Mouse (Mus musculus) small intestine, adult 2 months (tissue): ENCODE data around the gene Ntrk3.

ENCODE experiments used
- CTCF ChIP-seq: fragments of 200-500 bp; IDR thresholded peaks from 2 replicates; pipeline ENCODE4 v1.5.1; 2012; ENCODE audit warnings: low read depth, mild to moderate bottlenecking, control low read depth, inconsistent platforms, low read length, moderate library complexity, mixed read lengths; ENCODE audit not compliant: insufficient replicate concordance, insufficient read length; ENCODE audit errors: extremely low read depth
- POLR2A ChIP-seq: fragments of 200-500 bp; IDR thresholded peaks from 2 replicates; pipeline ENCODE4 v1.6.1; 2012; ENCODE audit warnings: low read depth, mild to moderate bottlenecking, control low read depth, inconsistent platforms, low read length, moderate library complexity

DNA sequence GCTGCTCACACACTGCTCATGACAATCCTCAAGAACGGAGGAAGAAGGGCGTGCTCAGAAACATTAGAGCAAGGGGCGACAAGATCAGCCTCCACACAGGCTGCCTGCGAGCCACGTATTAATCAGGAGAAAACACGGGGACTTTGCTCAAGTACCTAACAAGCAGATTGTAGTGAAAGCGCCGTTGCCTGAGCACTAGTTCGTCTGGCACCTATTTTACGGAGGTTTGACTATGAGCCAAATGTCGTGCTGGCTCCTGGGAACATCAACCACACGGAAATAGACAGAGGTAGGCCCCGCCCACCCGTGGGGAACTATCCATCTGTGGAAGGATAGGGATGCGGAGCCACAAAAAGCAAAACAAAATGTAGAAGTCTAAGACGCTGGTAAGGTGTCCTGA, 68.4 kb downstream of the Ntrk3 start:
- TF ChIP-seq CTCF: no peak
- TF ChIP-seq POLR2A: no peak
